In genomic region chr15:79677936-79678335, GRCm38 (mm10) we compare ENCODE assay signal across 19 mouse cellular contexts.
"Had no signal": no experiment of that assay in that cellular context is flagged by ENCODE, and none has a peak within 500 bp of the region (broad histone marks: within the 10 kb centered on the region; RNA-seq: fewer than 3 reads in every experiment).

No protein-coding gene starts in this region.

- H3K9me3 ChIP-seq: hindbrain, embryonic 15.5 days; limb, embryonic 12.5 days; limb, embryonic 15.5 days; liver, embryonic 15.5 days; midbrain, embryonic 12.5 days; midbrain, embryonic 15.5 days; neural tube, embryonic 12.5 days; neural tube, embryonic 15.5 days had no signal

- ATAC-seq: lung, postnatal 0 days; midbrain, embryonic 15.5 days had no signal

- H3K4me3 ChIP-seq: hindbrain, embryonic 15.5 days; limb, embryonic 12.5 days; limb, embryonic 15.5 days; liver, embryonic 15.5 days; midbrain, embryonic 12.5 days; midbrain, embryonic 15.5 days; neural tube, embryonic 12.5 days; neural tube, embryonic 15.5 days had no signal

- H3K4me1 ChIP-seq: limb, embryonic 12.5 days; neural tube, embryonic 12.5 days had no signal

- H3K27me3 ChIP-seq: hindbrain, embryonic 15.5 days; limb, embryonic 12.5 days; limb, embryonic 15.5 days; liver, embryonic 15.5 days; midbrain, embryonic 12.5 days; midbrain, embryonic 15.5 days; neural tube, embryonic 12.5 days; neural tube, embryonic 15.5 days had no signal

- H3K27ac ChIP-seq: hindbrain, embryonic 15.5 days; limb, embryonic 12.5 days; limb, embryonic 15.5 days; liver, embryonic 15.5 days; macrophage; midbrain, embryonic 12.5 days; midbrain, embryonic 15.5 days; neural tube, embryonic 12.5 days; neural tube, embryonic 15.5 days; stomach, postnatal 0 days had no signal

- DNase-seq: left cerebral cortex, postnatal 4 days; lung, embryonic 14.5 days; right cerebral cortex, adult 18-20 months; right cerebral cortex, postnatal 14 days; right cerebral cortex, postnatal 4 days; thymus, adult 2 months; thymus, postnatal 14 days; thymus, postnatal 4 days had no signal

- H3K4me2 ChIP-seq: hindbrain, embryonic 15.5 days; limb, embryonic 12.5 days; limb, embryonic 15.5 days; liver, embryonic 15.5 days; lung, embryonic 14.5 days; midbrain, embryonic 12.5 days; midbrain, embryonic 15.5 days; neural tube, embryonic 12.5 days; neural tube, embryonic 15.5 days had no signal

- H3K9ac ChIP-seq: hindbrain, embryonic 15.5 days; limb, embryonic 12.5 days; limb, embryonic 15.5 days; liver, embryonic 15.5 days; lung, embryonic 14.5 days; midbrain, embryonic 12.5 days; midbrain, embryonic 15.5 days; neural tube, embryonic 12.5 days; neural tube, embryonic 15.5 days had no signal
